Mouse (Mus musculus): ENCODE data around the gene Samd9l. TPM values are rescaled to one million over a fixed set of nuclear protein-coding genes. Genes with fewer than 3 reads are reported as not detected.
"Not testable (repeated sequence)": the region's sequence is repeated elsewhere in the genome, so short reads cannot be mapped to it uniquely, and the experiment has no call there.

Gene Samd9l
- polyA plus RNA-seq, 1 experiment from 2014 or later, result 1.2 TPM

DNA sequence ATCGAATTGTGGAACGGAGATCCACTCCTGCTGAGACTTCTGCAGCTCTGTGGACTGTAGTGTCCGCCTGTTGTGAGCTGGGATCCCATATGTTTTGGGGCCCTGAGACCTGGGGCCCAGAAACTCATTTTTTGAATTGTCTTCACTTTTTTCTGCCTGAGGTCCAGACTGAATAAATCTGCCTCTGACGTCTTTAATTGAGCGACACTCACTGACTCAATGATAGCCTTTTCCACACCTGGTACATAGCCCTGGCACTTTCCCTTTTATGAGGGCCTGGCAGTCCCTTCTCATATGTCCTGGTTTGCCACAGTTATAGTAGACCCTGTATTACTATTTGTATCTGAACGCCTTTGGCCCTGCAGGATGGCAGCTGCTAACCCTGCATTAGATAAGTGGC lies 60.2 kb downstream of the Samd9l start:
- 62% methylated on average over 6 of the region's 6 CpGs for WGBS
- H3K9me3 ChIP-seq (replicated peaks); H3K27me3 ChIP-seq (replicated peaks); H3K9ac ChIP-seq (replicated peaks); H3K27ac ChIP-seq (replicated peaks); ATAC-seq (ENCODE audit: low FRiP score); H3K4me3 ChIP-seq (replicated peaks); H3K36me3 ChIP-seq; H3K4me1 ChIP-seq; H3K4me2 ChIP-seq: not testable (repeated sequence)

Other genes with a start within 250 kb of the Samd9l start
- 1.00 and 2.3 TPM in 2 replicates for gene Hepacam2, start 98.7 kb upstream of the Samd9l start, polyA plus RNA-seq (2015; fragmentation: Nextera tagmentation; extraction: Ambion mirVana)
- gene Vps50, start 98.8 kb upstream of the Samd9l start, polyA plus RNA-seq (2015; fragmentation: Nextera tagmentation; extraction: Ambion mirVana), result 48.4 and 55.1 TPM in 2 replicates

Measured in neural tube, embryonic 15.5 days (tissue).